Mouse (Mus musculus) layer of hippocampus, postnatal 10 days (tissue): Measurements from ENCODE around the gene Gng13. TPM values are rescaled to one million over a fixed set of nuclear protein-coding genes. Genes with fewer than 3 reads are reported as not detected.
"Not testable (repeated sequence)": the region's sequence is repeated elsewhere in the genome, so short reads cannot be mapped to it uniquely, and the experiment has no call there.

Experiments
- DNase-seq, 2 experiments: peaks; one replicate each; pipeline ENCODE4 v3.0.0; 2021; ENCODE audit warnings: low spot score in 2 of 2
- total RNA-seq, 2 experiments: library from RNA; stranded (reverse); gene quantifications; 2 replicates each; pipeline ENCODE4 v1.2.3; 2021

The Gng13 gene
- total RNA-seq, 2 experiments from 2014 or later: 55.4 to 57.2 TPM

- DNase-seq: peak in 1 of 2 experiments; percentile 48
Measured at GRCm38 (mm10) chr17:25728009-25728270, 11.0 kb downstream of the Gng13 start.

DNA sequence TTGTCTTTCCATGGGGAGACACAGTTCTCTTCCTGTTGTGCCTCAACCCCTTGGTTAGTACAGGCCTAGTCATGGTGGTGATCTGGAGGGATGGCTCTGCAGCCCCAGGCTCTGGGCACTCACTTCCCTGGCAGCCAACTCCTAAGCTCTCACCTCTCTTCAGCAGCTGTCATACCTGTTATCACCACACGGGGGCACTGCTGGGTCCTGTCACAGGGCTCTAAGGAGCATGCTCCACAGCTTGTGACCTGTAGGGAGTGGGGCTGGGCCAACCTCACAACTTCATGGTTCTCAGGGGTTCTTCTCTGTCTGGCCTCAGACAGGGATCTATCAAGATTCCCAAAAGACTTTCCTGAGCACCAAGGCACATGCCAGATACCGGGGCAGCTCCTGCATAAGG lies 15.1 kb downstream of the Gng13 start:
- DNase-seq: peak; percentile 91 to 92

DNA sequence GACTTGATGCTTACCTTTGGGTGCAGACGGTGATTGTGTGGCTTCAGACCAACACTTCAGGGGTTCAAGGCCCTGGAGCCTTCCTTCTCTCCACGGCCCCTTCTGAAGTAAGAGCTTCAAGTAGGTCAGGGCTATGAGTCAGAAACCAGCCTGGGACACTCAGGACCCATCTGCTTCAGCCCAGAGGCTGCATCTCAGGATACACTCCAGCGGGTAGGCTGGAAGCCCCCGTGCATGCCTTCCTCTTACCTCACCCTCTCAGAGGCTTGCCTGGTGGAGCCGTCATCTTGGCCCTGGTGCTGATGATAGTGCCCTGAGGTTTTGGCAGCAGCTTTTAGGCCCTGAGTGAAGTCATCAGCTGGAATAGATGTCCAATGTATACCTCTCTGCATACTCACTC lies 18.3 kb downstream of the Gng13 start:
- DNase-seq: no peak

DNA sequence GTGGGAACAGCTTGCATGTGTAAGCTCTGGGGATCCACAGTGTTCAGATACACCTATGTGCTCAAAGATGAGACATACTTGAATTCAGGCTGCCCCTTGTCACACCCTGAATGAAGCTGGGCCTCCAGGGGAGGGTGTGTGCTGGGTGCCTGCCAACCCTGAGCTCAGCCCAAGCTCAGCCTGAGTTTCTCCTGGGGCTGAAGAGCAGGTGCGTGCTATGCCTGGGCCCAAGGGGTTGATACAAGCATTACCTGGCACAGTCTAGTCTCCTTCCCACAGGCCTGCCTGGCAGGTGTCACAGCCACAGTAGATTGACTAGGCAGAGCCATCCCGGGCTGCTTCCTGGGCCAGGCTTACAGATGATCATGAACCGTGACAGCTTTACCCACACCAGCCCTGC lies 18.8 kb downstream of the Gng13 start, which contains the start of gene Mslnl:
Mslnl (plus strand) TSS at position 298 of the 400 bp plus-strand sequence.
- DNase-seq: no peak

DNA sequence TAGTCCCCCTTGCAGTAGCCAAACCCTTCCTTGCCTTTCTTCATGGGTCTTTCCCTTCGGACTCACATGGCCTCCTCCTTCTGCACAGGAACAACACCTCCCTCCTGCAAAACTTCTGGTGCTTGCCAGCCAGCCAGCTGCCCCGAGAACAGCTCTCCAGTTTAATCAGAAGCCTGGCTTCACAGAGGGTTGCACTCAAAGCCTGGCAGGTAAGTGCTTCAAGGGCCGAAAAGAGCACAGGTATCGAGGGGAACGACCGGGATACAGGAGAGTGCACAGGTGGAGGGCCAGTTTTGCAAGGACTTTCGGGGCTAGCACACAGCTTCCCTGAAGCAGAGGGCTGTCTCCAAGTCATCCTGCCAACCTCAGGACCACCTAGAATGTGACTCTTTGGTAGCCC lies 21.9 kb downstream of the Gng13 start:
- no peak for DNase-seq

DNA sequence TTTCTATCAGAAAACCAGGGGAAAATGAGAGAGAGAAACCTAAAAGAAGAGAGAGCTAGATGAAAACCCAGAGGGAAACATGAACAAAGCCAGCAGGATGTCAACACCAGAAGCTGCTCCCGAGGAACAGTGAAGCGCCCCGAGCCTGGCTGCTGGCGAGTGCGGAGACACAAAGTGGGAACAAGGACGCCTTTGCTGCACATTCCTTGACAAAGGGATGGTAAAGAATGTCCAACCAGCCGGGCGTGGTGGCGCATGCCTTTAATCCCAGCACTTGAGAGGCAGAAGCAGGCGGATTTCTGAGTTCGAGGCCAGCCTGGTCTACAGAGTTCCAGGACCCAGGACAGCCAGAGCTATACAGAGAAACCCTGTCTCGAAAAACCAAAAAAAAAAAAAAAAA lies 24.5 kb downstream of the Gng13 start:
- DNase-seq: not testable (repeated sequence)

DNA sequence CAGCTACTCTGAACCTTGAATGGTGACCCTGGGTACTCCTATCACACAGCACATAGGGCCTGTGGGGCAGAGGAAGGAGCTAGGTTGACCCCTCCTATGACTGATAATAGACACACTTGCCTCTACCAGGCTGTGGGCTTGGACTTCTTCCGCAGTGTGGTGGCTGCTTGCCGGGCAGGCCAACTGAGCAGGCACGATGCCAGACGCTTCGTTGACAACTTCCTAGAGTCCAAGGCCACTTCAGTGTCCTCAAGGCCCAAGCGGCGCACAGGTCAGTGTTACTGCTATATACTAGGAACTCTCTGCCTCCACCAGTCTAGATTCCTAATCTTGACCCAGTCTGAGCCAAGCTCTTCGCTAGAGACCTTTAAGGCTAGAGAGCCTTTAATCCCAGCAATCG lies 26.9 kb downstream of the Gng13 start:
- no peak for DNase-seq

DNA sequence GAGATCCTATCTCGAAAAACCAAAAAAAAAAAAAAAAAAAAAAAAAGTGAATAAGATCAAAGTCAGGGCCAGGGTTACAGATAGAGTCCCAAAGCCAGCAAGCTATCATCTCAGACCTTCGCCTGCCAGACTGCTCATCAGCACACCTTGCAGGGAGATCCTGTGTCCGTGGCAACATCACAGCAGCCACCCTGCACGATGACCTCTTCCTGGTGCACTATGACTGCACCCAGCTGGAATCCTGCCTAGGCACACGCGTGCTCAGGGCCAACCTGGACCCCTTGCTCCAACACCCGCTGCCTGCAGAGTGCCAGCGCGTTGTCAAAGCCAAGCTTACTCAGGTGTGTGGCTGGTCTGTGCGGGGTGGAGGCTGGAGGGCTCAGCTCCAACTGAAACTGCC lies 27.3 kb downstream of the Gng13 start:
- DNase-seq: no peak

GRCm38 (mm10) chr17:25748238-25748637 lies 31.3 kb downstream of the Gng13 start:
- DNase-seq: no peak

- DNase-seq: no peak
Measured at GRCm38 (mm10) chr17:25749314-25749713, 32.3 kb downstream of the Gng13 start.

GRCm38 (mm10) chr17:25751446-25751845 lies 34.5 kb downstream of the Gng13 start:
- DNase-seq: peak; percentile 60 to 63

GRCm38 (mm10) chr17:25754241-25754640 lies 37.3 kb downstream of the Gng13 start, which contains the start of gene Msln:
Msln (minus strand) TSS chr17:25754378.
- no peak for DNase-seq

GRCm38 (mm10) chr17:25755086-25755485 lies 38.1 kb downstream of the Gng13 start:
- no peak for DNase-seq

DNA sequence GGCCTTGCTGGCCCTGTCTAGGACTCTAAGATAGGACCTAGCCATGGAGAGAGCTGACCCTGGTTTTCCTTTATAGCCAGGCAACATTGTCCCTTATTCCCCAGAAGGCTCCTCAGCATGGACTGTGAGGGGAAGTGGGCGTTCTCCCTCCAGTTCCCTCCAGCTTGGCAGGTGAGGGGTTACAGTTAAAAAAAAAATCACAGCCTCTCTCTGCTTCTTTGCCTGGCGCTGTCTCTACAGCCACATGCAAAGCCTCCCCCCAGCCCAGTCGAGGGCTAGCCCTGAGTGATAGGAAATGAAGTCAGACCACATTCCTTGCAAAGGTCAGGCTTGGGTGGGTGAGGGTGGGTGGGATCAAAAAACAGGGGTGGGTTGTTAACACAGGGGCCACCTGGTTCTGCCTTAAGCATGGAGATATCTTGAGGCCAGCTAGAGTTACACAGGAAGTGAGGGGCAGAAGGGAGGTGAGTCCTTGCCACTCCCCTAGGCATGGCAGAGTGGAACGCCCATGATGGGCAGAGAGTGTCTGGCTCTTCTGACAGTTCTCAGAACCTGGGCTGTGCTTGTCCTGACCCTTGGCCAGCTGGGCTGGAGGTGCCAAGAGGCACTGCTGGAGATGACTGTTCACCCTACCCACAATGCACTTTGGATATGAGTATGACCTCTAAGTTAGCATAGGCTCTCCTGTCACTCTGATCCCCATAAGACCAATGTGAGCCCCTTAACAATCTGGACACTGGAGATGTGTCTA lies 38.8 kb downstream of the Gng13 start:
- no peak for DNase-seq

GRCm38 (mm10) chr17:25756378-25757242 lies 39.6 kb downstream of the Gng13 start:
- no peak for DNase-seq

DNA sequence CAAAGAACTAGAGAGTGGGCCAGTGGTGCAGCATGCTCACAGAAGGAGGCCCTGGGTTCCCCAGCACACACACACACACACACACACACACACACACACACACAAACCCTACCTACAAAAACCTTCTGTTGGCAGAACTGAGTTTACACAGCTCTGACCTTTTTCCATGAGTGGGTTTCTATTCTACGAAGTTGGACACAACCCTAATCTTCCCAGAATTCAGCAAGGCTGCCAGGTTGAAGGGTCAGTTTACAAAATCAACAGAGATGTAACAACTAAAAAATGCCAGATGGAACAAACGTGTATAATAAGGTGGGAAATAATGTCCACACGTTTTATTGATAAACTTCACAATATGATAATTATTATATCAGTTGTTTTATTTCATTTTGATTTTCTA lies 40.7 kb downstream of the Gng13 start:
- DNase-seq: no peak

DNA sequence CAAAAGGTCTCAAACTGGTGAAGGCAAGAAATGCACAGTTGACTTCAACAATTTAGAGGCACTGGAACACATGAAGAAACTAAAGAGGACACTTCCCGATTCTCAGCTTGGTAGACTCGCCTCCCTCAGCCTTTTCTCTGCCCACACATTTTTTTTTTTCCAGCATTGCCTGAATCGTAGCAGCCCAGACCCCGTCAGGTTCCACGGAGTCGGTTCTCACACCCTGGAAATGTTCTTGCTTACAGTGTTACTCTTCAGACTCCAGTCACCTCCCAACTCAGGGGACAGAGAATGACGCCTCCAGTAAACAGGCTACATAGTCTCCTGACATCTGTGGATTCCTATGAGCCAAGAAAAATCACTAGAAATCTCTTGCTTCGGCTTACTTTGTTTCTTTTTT lies 43.2 kb downstream of the Gng13 start:
- no peak for DNase-seq

DNA sequence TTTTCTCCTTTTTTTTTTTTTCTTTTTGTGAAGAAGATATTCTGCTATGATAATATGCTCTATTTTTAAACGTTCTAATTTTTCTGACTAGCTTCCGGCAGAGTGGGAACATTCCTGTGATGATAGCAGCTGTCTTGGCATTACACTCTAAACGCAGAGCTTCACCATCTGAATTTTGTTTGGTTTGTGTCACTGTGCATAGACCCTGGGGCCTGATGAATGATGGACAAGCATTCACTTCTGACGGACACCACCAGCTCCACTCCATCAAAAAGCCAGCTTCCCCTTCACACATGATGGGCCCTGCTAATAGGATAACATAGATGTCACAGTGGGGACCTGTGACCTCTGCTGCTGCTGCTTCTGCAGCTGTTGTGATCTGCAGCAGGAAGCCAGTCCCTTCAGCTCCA lies 44.6 kb downstream of the Gng13 start:
- DNase-seq: no peak

DNA sequence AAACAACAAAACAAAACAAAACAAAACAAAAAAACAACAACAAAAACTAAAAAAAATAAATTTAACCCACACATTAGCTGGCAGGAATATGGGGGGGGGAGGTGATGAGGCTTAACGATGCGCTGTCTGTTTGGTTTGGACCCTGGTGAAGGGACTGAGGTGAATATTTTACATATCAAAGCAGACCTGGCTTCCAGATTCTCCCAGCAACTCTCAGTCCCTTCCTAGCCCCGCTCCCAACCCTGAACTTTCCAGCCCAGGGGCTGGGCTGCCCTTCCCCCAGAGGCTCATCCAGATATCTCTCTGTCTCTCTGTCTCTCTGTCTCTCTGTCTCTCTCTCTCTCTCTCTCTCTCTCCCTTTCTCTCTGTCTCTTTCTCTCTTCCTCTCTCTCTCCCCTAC lies 45.6 kb downstream of the Gng13 start:
- DNase-seq: no peak

DNA sequence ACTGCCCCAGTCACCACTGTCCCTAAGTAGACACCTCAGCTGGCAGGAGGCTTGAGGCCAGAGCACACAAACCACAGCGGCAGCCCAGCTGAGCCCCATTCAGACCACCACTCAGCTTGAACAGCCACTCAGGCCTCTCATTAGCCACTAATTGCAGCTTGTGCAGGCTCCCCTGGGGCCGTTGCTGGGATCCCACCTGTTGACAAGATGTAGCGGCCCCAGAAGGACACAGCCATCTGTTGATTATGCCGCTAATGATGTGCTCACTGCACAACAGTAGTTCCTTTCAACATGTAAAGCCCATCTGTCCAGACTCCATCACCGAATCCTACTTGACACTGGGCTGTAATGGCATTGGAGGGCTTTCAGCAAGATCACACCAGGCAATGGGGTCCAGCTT lies 48.9 kb downstream of the Gng13 start:
- DNase-seq: no peak
